Mouse (Mus musculus) MEL (cell line): ENCODE results near the gene Kif26b. TPM values are rescaled to one million over a fixed set of nuclear protein-coding genes. Genes with fewer than 3 reads are reported as not detected.

Experiments
- DNase-seq: peaks from one replicate; pipeline ENCODE4 v3.0.0; 2011; ENCODE audit warnings: low read depth, low spot score
- H3K27ac ChIP-seq: 2 replicates; pipeline ENCODE4 v1.5.1; 2012; ENCODE audit warnings: low read depth, mild to moderate bottlenecking, control low read depth, low read length, moderate library complexity; ENCODE audit not compliant: control insufficient read depth
- H3K27me3 ChIP-seq, 2 experiments: fragments of 150-350 bp in 1 of 2; sonication (generic) in 1 of 2; 2 replicates each; pipeline ENCODE4 v1.6.1; 2012; ENCODE audit warnings: low read length in 2 of 2, mild to moderate bottlenecking in 2 of 2, improper control_type of control experiment in 1 of 2, moderate library complexity in 1 of 2; ENCODE audit not compliant: insufficient read depth in 2 of 2, control insufficient read depth in 1 of 2
- H3K36me3 ChIP-seq, 2 experiments: 2 replicates each; pipeline ENCODE4 v1.6.1; 2012 to 2014; ENCODE audit warnings: low read length in 2 of 2, improper control_type of control experiment in 1 of 2, inconsistent platforms in 1 of 2, mild to moderate bottlenecking in 1 of 2; ENCODE audit not compliant: insufficient read depth in 2 of 2, control insufficient read depth in 1 of 2
- H3K4me1 ChIP-seq, 2 experiments: fragments of 150-350 bp in 1 of 2; sonication (generic) in 1 of 2; 2 replicates each; pipeline ENCODE4 v1.6.1; 2012; ENCODE audit warnings: low read length in 2 of 2, improper control_type of control experiment in 1 of 2, mild to moderate bottlenecking in 1 of 2; ENCODE audit not compliant: insufficient read depth in 2 of 2, control insufficient read depth in 1 of 2
- H3K4me3 ChIP-seq, 2 experiments: fragments of 150-350 bp in 1 of 2; sonication (generic) in 1 of 2; 2 replicates each; pipeline ENCODE4 v1.5.1; 2012; ENCODE audit warnings: low read depth in 2 of 2, low read length in 2 of 2, mild to moderate bottlenecking in 2 of 2, moderate library complexity in 2 of 2, control low read depth in 1 of 2, improper control_type of control experiment in 1 of 2; ENCODE audit not compliant: control insufficient read depth in 1 of 2, insufficient read depth in 1 of 2
- H3K79me2 ChIP-seq: 2 replicates; pipeline ENCODE4 v1.6.1; 2012; ENCODE audit warnings: mild to moderate bottlenecking, low read length, moderate library complexity; ENCODE audit not compliant: control insufficient read depth, poor library complexity, insufficient read depth
- H3K9ac ChIP-seq: 2 replicates; pipeline ENCODE4 v1.6.1; 2012; ENCODE audit warnings: low read depth, mild to moderate bottlenecking, control low read depth, low read length, moderate library complexity; ENCODE audit not compliant: control insufficient read depth, poor library complexity, severe bottlenecking
- H3K9me3 ChIP-seq: fragments of 150-350 bp; sonication (generic); replicated peaks from 2 replicates; pipeline ENCODE4 v1.6.1; 2012; ENCODE audit warnings: mild to moderate bottlenecking, low read length, improper control_type of control experiment, moderate library complexity; ENCODE audit not compliant: insufficient read depth
- BHLHE40 ChIP-seq: IDR thresholded peaks from 2 replicates; pipeline ENCODE4 v1.6.1; 2012; ENCODE audit warnings: low read depth, mild to moderate bottlenecking, inconsistent platforms, low read length, improper control_type of control experiment, borderline replicate concordance
- CHD1 ChIP-seq: IDR thresholded peaks from 2 replicates; pipeline ENCODE4 v1.6.1; 2012; ENCODE audit warnings: low read depth, mild to moderate bottlenecking, inconsistent platforms, low read length, improper control_type of control experiment
- CHD2 ChIP-seq: IDR thresholded peaks from 2 replicates; pipeline ENCODE4 v1.6.1; 2011; ENCODE audit warnings: low read length, improper control_type of control experiment
- CTCF ChIP-seq, 3 experiments: IDR thresholded peaks in 2 of 3; conservative IDR thresholded peaks in 1 of 3; 2 replicates each; pipeline ENCODE4 v1.5.1; 2011 to 2012; ENCODE audit warnings: low read length in 3 of 3, low read depth in 2 of 3, mild to moderate bottlenecking in 2 of 3, improper control_type of control experiment in 1 of 3, inconsistent platforms in 1 of 3, mixed read lengths in 1 of 3, moderate library complexity in 1 of 3; ENCODE audit not compliant: control insufficient read depth in 1 of 3, insufficient read depth in 1 of 3, poor library complexity in 1 of 3, severe bottlenecking in 1 of 3
- ETS1 ChIP-seq: IDR thresholded peaks from 2 replicates; pipeline ENCODE4 v1.6.1; 2012; ENCODE audit warnings: low read depth, mild to moderate bottlenecking, inconsistent platforms, low read length, improper control_type of control experiment, moderate library complexity
- MEF2A ChIP-seq: IDR thresholded peaks from 2 replicates; pipeline ENCODE4 v1.6.1; 2014; ENCODE audit warnings: low read depth, mild to moderate bottlenecking, inconsistent platforms, low read length, improper control_type of control experiment; ENCODE audit not compliant: poor library complexity, insufficient replicate concordance, severe bottlenecking; ENCODE audit errors: extremely low read depth
- MXI1 ChIP-seq: IDR thresholded peaks from 2 replicates; pipeline ENCODE4 v1.6.1; 2011; ENCODE audit warnings: mild to moderate bottlenecking, low read depth, low read length, improper control_type of control experiment
- MYB ChIP-seq: IDR thresholded peaks from 2 replicates; pipeline ENCODE4 v1.6.1; 2011; ENCODE audit warnings: mild to moderate bottlenecking, low read depth, low read length, improper control_type of control experiment
- MYC ChIP-seq: IDR thresholded peaks from 2 replicates; pipeline ENCODE4 v1.6.1; 2011; ENCODE audit warnings: low read depth, mild to moderate bottlenecking, low read length, improper control_type of control experiment, moderate library complexity
- NELFE ChIP-seq: IDR thresholded peaks from 2 replicates; pipeline ENCODE4 v1.6.1; 2011; ENCODE audit warnings: low read depth, low read length, improper control_type of control experiment
- NRF1 ChIP-seq: IDR thresholded peaks from 2 replicates; pipeline ENCODE4 v1.6.1; 2014; ENCODE audit warnings: low read depth, mild to moderate bottlenecking, inconsistent platforms, low read length, improper control_type of control experiment, moderate library complexity; ENCODE audit not compliant: poor library complexity, insufficient read depth, severe bottlenecking
- POLR2A ChIP-seq, 2 experiments: IDR thresholded peaks; 2 replicates each; pipeline ENCODE4 v1.6.1; 2011 to 2012; ENCODE audit warnings: low read length in 2 of 2, mild to moderate bottlenecking in 2 of 2, control low read depth in 1 of 2, improper control_type of control experiment in 1 of 2, low read depth in 1 of 2, moderate library complexity in 1 of 2; ENCODE audit not compliant: control insufficient read depth in 1 of 2, insufficient read depth in 1 of 2, poor library complexity in 1 of 2
- POLR2AphosphoS2 ChIP-seq: IDR thresholded peaks from 2 replicates; pipeline ENCODE4 v1.6.1; 2011; ENCODE audit warnings: low read length, improper control_type of control experiment
- RAD21 ChIP-seq: IDR thresholded peaks from 2 replicates; pipeline ENCODE4 v1.6.1; 2011; ENCODE audit warnings: mild to moderate bottlenecking, low read depth, low read length, improper control_type of control experiment
- SMC3 ChIP-seq: IDR thresholded peaks from 2 replicates; pipeline ENCODE4 v1.6.1; 2011; ENCODE audit warnings: low read depth, low read length, improper control_type of control experiment
- USF1 ChIP-seq: IDR thresholded peaks from 2 replicates; pipeline ENCODE4 v1.6.1; 2014; ENCODE audit warnings: low read depth, mild to moderate bottlenecking, inconsistent platforms, low read length, improper control_type of control experiment, moderate library complexity
- ZC3H11A ChIP-seq: IDR thresholded peaks from 2 replicates; pipeline ENCODE4 v1.6.1; 2012; ENCODE audit warnings: low read depth, mild to moderate bottlenecking, inconsistent platforms, low read length, improper control_type of control experiment
- polyA plus RNA-seq, 2 experiments: library from polyadenylated mRNA; stranded (reverse) in 1 of 2; unstranded in 1 of 2; fragments of >175 nt in 1 of 2; fragments of >200 nt in 1 of 2; gene quantifications; 2 replicates each; pipeline versions ENCODE4 v1.2.1 to v1.2.4; 2012; ENCODE audit warnings: low replicate concordance in 2 of 2, low read depth in 1 of 2; ENCODE audit not compliant: insufficient read length in 2 of 2, insufficient read depth in 1 of 2, missing spikeins in 1 of 2
- total RNA-seq: library from RNA; depleted of rRNA; stranded (reverse); fragments of 300-350 nt; gene quantifications from 2 replicates; pipeline ENCODE4 v1.2.3, GENCODE M21; 2012

Gene Kif26b
- total and polyA plus RNA-seq, 3 experiments = 0.08 to 0.50 TPM; not detected in 1

- H3K4me1 ChIP-seq = no peaks in the 10 kb centered on the region
- no peaks in the 10 kb centered on the region for H3K27me3 ChIP-seq
- DNase-seq = peak; percentile 17
- no peak overlapping the region for H3K9ac ChIP-seq
- TF ChIP-seq CTCF (IDR thresholded peaks at IDR 0.05 in 2 of 3, conservative IDR thresholded peaks at IDR 0.05 in 1 of 3; ENCODE audit: control insufficient read depth in 1 of 3, insufficient read depth in 1 of 3, low read depth in 2 of 3, low read length in 3 of 3, poor library complexity in 1 of 3, severe bottlenecking in 1 of 3) = peak; percentile 16 to 56 (median 43); a peak in 4 of 6 replicates
- peak; percentile 57 for TF ChIP-seq SMC3
- TF ChIP-seq RAD21 = peak; percentile 45
- no peak for TF ChIP-seq ETS1
- H3K27ac ChIP-seq = no peak overlapping the region
- no peaks in the 10 kb centered on the region for H3K36me3 ChIP-seq
- no peaks in the 10 kb centered on the region for H3K9me3 ChIP-seq
- no peaks in the 10 kb centered on the region for H3K79me2 ChIP-seq
- no peak overlapping the region for H3K4me3 ChIP-seq
These were observed 31.1 kb downstream of the Kif26b start for GRCm38 (mm10) chr1:178560043-178560442.

GRCm38 (mm10) chr1:178563834-178564233 is 34.9 kb downstream of the Kif26b start:
- no peaks in the 10 kb centered on the region for H3K27me3 ChIP-seq
- H3K4me1 ChIP-seq = peaks cover 0 to 5% of the 10 kb centered on the region in 2 experiments; a peak in 2 of 4 replicates
- no peak for DNase-seq
- peaks cover 0 to 2% of the 10 kb centered on the region in 2 experiments; a peak in 1 of 4 replicates for H3K36me3 ChIP-seq
- H3K27ac ChIP-seq = no peak overlapping the region
- H3K9ac ChIP-seq = no peak overlapping the region
- no peaks in the 10 kb centered on the region for H3K79me2 ChIP-seq
- H3K9me3 ChIP-seq = no peaks in the 10 kb centered on the region
- no peak overlapping the region for H3K4me3 ChIP-seq
- TF ChIP-seq ZC3H11A = no peak
- TF ChIP-seq BHLHE40 = no peak
- TF ChIP-seq POLR2A (IDR thresholded peaks at IDR 0.05; ENCODE audit: control insufficient read depth in 1 of 2, insufficient read depth in 1 of 2, low read depth in 1 of 2, low read length in 2 of 2, poor library complexity in 1 of 2) = no peak
- no peak for TF ChIP-seq CTCF (IDR thresholded peaks at IDR 0.05 in 2 of 3, conservative IDR thresholded peaks at IDR 0.05 in 1 of 3; ENCODE audit: control insufficient read depth in 1 of 3, insufficient read depth in 1 of 3, low read depth in 2 of 3, low read length in 3 of 3, poor library complexity in 1 of 3, severe bottlenecking in 1 of 3)
- no peak for TF ChIP-seq USF1
- no peak for TF ChIP-seq NELFE
- TF ChIP-seq CHD1 = no peak
- no peak for TF ChIP-seq NRF1
- no peak for TF ChIP-seq CHD2
- no peak for TF ChIP-seq MXI1
- TF ChIP-seq MYB = no peak
- no peak for TF ChIP-seq POLR2AphosphoS2
- no peak for TF ChIP-seq MEF2A
- no peak for TF ChIP-seq MYC
